Mouse (Mus musculus): Measurements from ENCODE around the gene Rb1. TPM values are rescaled to one million over a fixed set of nuclear protein-coding genes. Genes with fewer than 3 reads are reported as not detected.

Gene Rb1
- polyA plus RNA-seq, 1 experiment from 2014 or later, result 51.6 TPM

- no peak overlapping the region for H3K27ac ChIP-seq (ENCODE audit: low read depth, low read length)
- ATAC-seq (ENCODE audit: insufficient read depth, low FRiP score, low TSS enrichment) (no peak), DNase-seq (ENCODE audit: low spot score) (no peak)
- no peaks in the 10 kb centered on the region for H3K27me3 ChIP-seq (ENCODE audit: control insufficient read depth, insufficient read depth, low read length)
- no peaks in the 10 kb centered on the region; the same call in 1 of the 2 replicates for H3K36me3 ChIP-seq (ENCODE audit: control insufficient read depth, insufficient read depth, low read length)
- no peak overlapping the region for H3K4me2 ChIP-seq (ENCODE audit: low read depth)
- H3K4me3 ChIP-seq (ENCODE audit: low read depth, low read length), result no peak overlapping the region
- no peak overlapping the region for H3K9ac ChIP-seq (ENCODE audit: low read length)
- WGBS, result 92% methylated on average over 3 of the region's 3 CpGs
- no peaks in the 10 kb centered on the region for H3K9me3 ChIP-seq (ENCODE audit: control insufficient read depth, low read length)
- H3K4me1 ChIP-seq (ENCODE audit: control insufficient read depth, insufficient read depth, low read length), result peaks cover 8% of the 10 kb centered on the region; the same call in 1 of the 2 replicates
These were observed 177.5 kb downstream of the Rb1 start for GRCm38 (mm10) chr14:73148125-73148524.

GRCm38 (mm10) chr14:73146721-73147120 lies 178.9 kb downstream of the Rb1 start:
- WGBS, result 59% methylated on average over 3 of the region's 3 CpGs
- Histone ChIP-seq H3K4me3 (ENCODE audit: low read depth, low read length) (no peak overlapping the region), H3K27ac (ENCODE audit: low read depth, low read length) (no peak overlapping the region), H3K9me3 (ENCODE audit: control insufficient read depth, low read length) (no peaks in the 10 kb centered on the region), H3K36me3 (ENCODE audit: control insufficient read depth, insufficient read depth, low read length) (no peaks in the 10 kb centered on the region; the same call in 1 of the 2 replicates), H3K4me2 (ENCODE audit: low read depth) (no peak overlapping the region), H3K9ac (ENCODE audit: low read length) (no peak overlapping the region), H3K4me1 (ENCODE audit: control insufficient read depth, insufficient read depth, low read length) (peaks cover 8% of the 10 kb centered on the region; the same call in 1 of the 2 replicates), H3K27me3 (ENCODE audit: control insufficient read depth, insufficient read depth, low read length) (no peaks in the 10 kb centered on the region)
- ATAC-seq (ENCODE audit: insufficient read depth, low FRiP score, low TSS enrichment) (no peak), DNase-seq (ENCODE audit: low spot score) (no peak)

- H3K27ac ChIP-seq (ENCODE audit: low read depth, low read length), result no peak overlapping the region
- H3K9ac ChIP-seq (ENCODE audit: low read length), result no peak overlapping the region
- H3K4me1 ChIP-seq (ENCODE audit: control insufficient read depth, insufficient read depth, low read length), result peaks cover 8% of the 10 kb centered on the region; the same call in 1 of the 2 replicates
- no peak for ATAC-seq (ENCODE audit: insufficient read depth, low FRiP score, low TSS enrichment)
- H3K36me3 ChIP-seq (ENCODE audit: control insufficient read depth, insufficient read depth, low read length), result no peaks in the 10 kb centered on the region
- no peak overlapping the region for H3K4me3 ChIP-seq (ENCODE audit: low read depth, low read length)
- DNase-seq (ENCODE audit: low spot score), result no peak
- H3K27me3 ChIP-seq (ENCODE audit: control insufficient read depth, insufficient read depth, low read length), result no peaks in the 10 kb centered on the region
- 91% methylated on average over 4 of the region's 4 CpGs for WGBS
- no peaks in the 10 kb centered on the region for H3K9me3 ChIP-seq (ENCODE audit: control insufficient read depth, low read length)
- H3K4me2 ChIP-seq (ENCODE audit: low read depth), result no peak overlapping the region
These were observed 180.1 kb downstream of the Rb1 start for GRCm38 (mm10) chr14:73145531-73145930.

- peak overlapping the region; percentile 99 for H3K9ac ChIP-seq (ENCODE audit: low read length)
- no peaks in the 10 kb centered on the region for H3K27me3 ChIP-seq (ENCODE audit: control insufficient read depth, insufficient read depth, low read length)
- H3K4me2 ChIP-seq (ENCODE audit: low read depth), result peak overlapping the region; percentile 77
- WGBS, result 43% methylated on average over 25 of the region's 25 CpGs
- peaks cover 8% of the 10 kb centered on the region; the same call in 1 of the 2 replicates for H3K4me1 ChIP-seq (ENCODE audit: control insufficient read depth, insufficient read depth, low read length)
- DNase-seq (ENCODE audit: low spot score) (peak; percentile 14), ATAC-seq (ENCODE audit: insufficient read depth, low FRiP score, low TSS enrichment) (0 out of 2 replicates have a peak, but pooled peaks have one; percentile 3)
- H3K9me3 ChIP-seq (ENCODE audit: control insufficient read depth, low read length), result no peaks in the 10 kb centered on the region
- peak overlapping the region; percentile 80 for H3K4me3 ChIP-seq (ENCODE audit: low read depth, low read length)
- peak overlapping the region; percentile 99 for H3K27ac ChIP-seq (ENCODE audit: low read depth, low read length)
- no peaks in the 10 kb centered on the region for H3K36me3 ChIP-seq (ENCODE audit: control insufficient read depth, insufficient read depth, low read length)
These were observed 181.8 kb downstream of the Rb1 start for GRCm38 (mm10) chr14:73143710-73144420.

GRCm38 (mm10) chr14:73142896-73143709 lies 182.5 kb downstream of the Rb1 start:
- Histone ChIP-seq H3K4me3 (ENCODE audit: low read depth, low read length) (peak overlapping the region; percentile 80), H3K27me3 (ENCODE audit: control insufficient read depth, insufficient read depth, low read length) (no peaks in the 10 kb centered on the region), H3K9me3 (ENCODE audit: control insufficient read depth, low read length) (no peaks in the 10 kb centered on the region), H3K27ac (ENCODE audit: low read depth, low read length) (peak overlapping the region; percentile 99), H3K9ac (ENCODE audit: low read length) (peak overlapping the region; percentile 99), H3K4me1 (ENCODE audit: control insufficient read depth, insufficient read depth, low read length) (peaks cover 8% of the 10 kb centered on the region; the same call in 1 of the 2 replicates), H3K36me3 (ENCODE audit: control insufficient read depth, insufficient read depth, low read length) (no peaks in the 10 kb centered on the region), H3K4me2 (ENCODE audit: low read depth) (peak overlapping the region; percentile 77)
- ATAC-seq (ENCODE audit: insufficient read depth, low FRiP score, low TSS enrichment), result peak; percentile 93
- WGBS, result under 1% methylated on average over 84 of the region's 88 CpGs
- DNase-seq (ENCODE audit: low spot score), result peak; percentile 89

GRCm38 (mm10) chr14:73142421-73142895 lies 183.2 kb downstream of the Rb1 start:
- H3K27ac ChIP-seq (ENCODE audit: low read depth, low read length), result peak overlapping the region; percentile 99
- DNase-seq (ENCODE audit: low spot score), result no peak
- WGBS, result under 1% methylated on average over 11 of the region's 11 CpGs
- peak overlapping the region; percentile 99 for H3K9ac ChIP-seq (ENCODE audit: low read length)
- H3K36me3 ChIP-seq (ENCODE audit: control insufficient read depth, insufficient read depth, low read length), result no peaks in the 10 kb centered on the region
- ATAC-seq (ENCODE audit: insufficient read depth, low FRiP score, low TSS enrichment), result no peak
- H3K4me1 ChIP-seq (ENCODE audit: control insufficient read depth, insufficient read depth, low read length), result peaks cover 8% of the 10 kb centered on the region; the same call in 1 of the 2 replicates
- peak overlapping the region; percentile 80 for H3K4me3 ChIP-seq (ENCODE audit: low read depth, low read length)
- H3K4me2 ChIP-seq (ENCODE audit: low read depth), result peak overlapping the region; percentile 77
- H3K27me3 ChIP-seq (ENCODE audit: control insufficient read depth, insufficient read depth, low read length), result no peaks in the 10 kb centered on the region
- no peaks in the 10 kb centered on the region for H3K9me3 ChIP-seq (ENCODE audit: control insufficient read depth, low read length)

GRCm38 (mm10) chr14:73141800-73142199 lies 183.8 kb downstream of the Rb1 start:
- Histone ChIP-seq H3K9ac (ENCODE audit: low read length) (no peak overlapping the region; the same call in 1 of the 2 replicates), H3K4me3 (ENCODE audit: low read depth, low read length) (no peak overlapping the region), H3K36me3 (ENCODE audit: control insufficient read depth, insufficient read depth, low read length) (no peaks in the 10 kb centered on the region), H3K9me3 (ENCODE audit: control insufficient read depth, low read length) (no peaks in the 10 kb centered on the region), H3K27me3 (ENCODE audit: control insufficient read depth, insufficient read depth, low read length) (no peaks in the 10 kb centered on the region), H3K4me1 (ENCODE audit: control insufficient read depth, insufficient read depth, low read length) (peaks cover 8% of the 10 kb centered on the region; the same call in 1 of the 2 replicates), H3K27ac (ENCODE audit: low read depth, low read length) (no peak overlapping the region), H3K4me2 (ENCODE audit: low read depth) (no peak overlapping the region)
- no peak for DNase-seq (ENCODE audit: low spot score)
- no peak for ATAC-seq (ENCODE audit: insufficient read depth, low FRiP score, low TSS enrichment)
- 72% methylated on average over 3 of the region's 3 CpGs for WGBS

- H3K27me3 ChIP-seq (ENCODE audit: control insufficient read depth, insufficient read depth, low read length), result no peaks in the 10 kb centered on the region
- H3K9ac ChIP-seq (ENCODE audit: low read length), result no peak overlapping the region
- WGBS, result 63% methylated on average over 5 of the region's 5 CpGs
- no peak overlapping the region for H3K4me3 ChIP-seq (ENCODE audit: low read depth, low read length)
- peaks cover 8% of the 10 kb centered on the region; the same call in 1 of the 2 replicates for H3K4me1 ChIP-seq (ENCODE audit: control insufficient read depth, insufficient read depth, low read length)
- no peak overlapping the region for H3K4me2 ChIP-seq (ENCODE audit: low read depth)
- DNase-seq (ENCODE audit: low spot score) (no peak), ATAC-seq (ENCODE audit: insufficient read depth, low FRiP score, low TSS enrichment) (no peak)
- H3K9me3 ChIP-seq (ENCODE audit: control insufficient read depth, low read length), result no peaks in the 10 kb centered on the region
- no peaks in the 10 kb centered on the region for H3K36me3 ChIP-seq (ENCODE audit: control insufficient read depth, insufficient read depth, low read length)
- H3K27ac ChIP-seq (ENCODE audit: low read depth, low read length), result no peak overlapping the region
These were observed 185.8 kb downstream of the Rb1 start for GRCm38 (mm10) chr14:73139866-73140265.
